Mouse (Mus musculus) lung, postnatal 0 days (tissue): Measurements from ENCODE around the gene Neu2.

Source experiments
- CTCF ChIP-seq: IDR thresholded peaks from 2 replicates; pipeline ENCODE4 v1.5.1; 2016; ENCODE audit warnings: antibody characterized with exemption, mild to moderate bottlenecking
- EP300 ChIP-seq: IDR thresholded peaks from 2 replicates; pipeline ENCODE4 v1.6.1; 2016; ENCODE audit warnings: antibody characterized with exemption, mild to moderate bottlenecking, control low read depth

DNA sequence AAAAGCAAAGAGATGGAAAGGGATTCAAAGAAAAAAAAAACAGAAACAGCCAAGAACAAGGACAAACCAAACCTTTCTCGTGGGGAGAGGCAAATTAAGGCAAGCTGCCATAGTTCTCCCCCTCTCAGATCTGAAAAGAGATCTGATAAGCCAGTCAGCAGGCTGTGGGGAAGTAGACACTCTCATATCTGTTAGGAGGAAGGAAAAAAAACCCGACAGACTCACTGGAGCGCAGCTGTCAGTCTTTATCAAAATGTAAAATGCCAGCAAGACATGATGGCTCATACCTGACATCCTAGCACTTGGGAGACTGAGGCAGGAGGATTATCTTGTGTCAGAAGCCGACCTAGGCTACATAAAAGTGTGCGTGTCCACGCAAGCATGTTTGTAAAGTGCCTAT is 122.5 kb downstream of the Neu2 start:
- TF ChIP-seq CTCF (no peak), EP300 (no peak)
